Mouse (Mus musculus) heart, adult 2 months (tissue): ENCODE results near the gene Adgrb3.

Experiments
- CTCF ChIP-seq: fragments of 200-600 bp; IDR thresholded peaks from 2 replicates; pipeline ENCODE4 v1.8.1; 2022; ENCODE audit warnings: antibody characterized with exemption, mild to moderate bottlenecking, moderate library complexity
- POLR2A ChIP-seq: fragments of 200-500 bp; IDR thresholded peaks from 2 replicates; pipeline ENCODE4 v1.6.1; 2011; ENCODE audit warnings: mild to moderate bottlenecking, low read depth, low read length, control low read depth; ENCODE audit not compliant: insufficient read depth

DNA sequence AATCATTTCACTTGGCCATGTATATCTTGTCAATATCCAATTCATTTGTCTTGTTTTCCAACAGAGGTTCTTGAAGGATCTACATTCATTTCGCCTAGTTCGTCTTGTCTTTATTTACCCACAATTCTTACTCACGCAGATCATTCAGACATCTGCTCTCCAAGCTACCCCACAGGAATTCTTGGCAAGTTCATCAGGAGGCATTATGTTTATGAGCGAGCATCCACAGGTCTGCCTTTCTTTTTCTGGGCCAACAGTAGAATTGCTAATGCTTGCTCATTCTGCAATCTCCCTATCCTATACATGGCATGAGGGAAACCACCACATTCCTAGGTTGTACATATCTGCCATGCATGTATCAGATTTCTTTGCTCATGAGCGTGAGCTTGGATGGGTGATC is 99.7 kb downstream of the Adgrb3 start:
- no peak for TF ChIP-seq POLR2A
- TF ChIP-seq CTCF = no peak
